Mouse (Mus musculus) thymus, adult 2 months (tissue): ENCODE data around the gene Gm11011.

Source experiments
- CTCF ChIP-seq: fragments of 200-500 bp; IDR thresholded peaks from 2 replicates; pipeline ENCODE4 v1.5.1; 2012; ENCODE audit warnings: mild to moderate bottlenecking, control low read depth, low read length, moderate library complexity, borderline replicate concordance; ENCODE audit not compliant: control insufficient read depth, poor library complexity, insufficient read depth; ENCODE audit errors: extremely low read depth
- POLR2A ChIP-seq: fragments of 200-500 bp; IDR thresholded peaks from 2 replicates; pipeline ENCODE4 v1.6.1; 2012; ENCODE audit warnings: mild to moderate bottlenecking, low read length, control low read depth, moderate library complexity; ENCODE audit not compliant: control insufficient read depth, poor library complexity, insufficient read depth; ENCODE audit errors: extremely low read depth

DNA sequence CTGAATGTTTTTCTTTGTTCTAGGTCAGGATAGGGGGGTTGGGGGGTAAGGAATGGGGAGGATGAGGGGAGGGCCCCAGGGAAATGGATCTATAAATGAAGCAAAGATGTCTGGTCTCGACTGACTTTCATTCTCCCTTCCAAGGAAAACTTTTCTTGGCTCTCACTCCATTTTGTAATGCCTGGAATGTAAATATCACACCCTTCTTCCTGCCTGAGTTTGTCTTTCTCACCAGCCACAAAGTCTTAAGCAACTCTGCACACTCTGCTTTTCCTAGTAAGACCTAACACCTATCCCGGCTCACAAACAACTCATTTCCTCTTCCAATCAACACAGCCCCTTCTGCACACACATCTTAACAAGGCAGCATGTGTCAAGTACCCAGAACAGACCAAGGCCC is 20.2 kb upstream of the Gm11011 start:
- TF ChIP-seq POLR2A (no peak), CTCF (no peak)
